Mouse (Mus musculus) thymus, postnatal 10 days (tissue): ENCODE measurements around the gene Susd6.

Source experiments
- DNase-seq, 2 experiments: peaks; one replicate each; pipeline ENCODE4 v3.0.0; 2021; ENCODE audit warnings: low spot score in 2 of 2

Susd6 gene

GRCm38 (mm10) chr12:80837614-80838013, 47.3 kb downstream of the Susd6 start:
- DNase-seq = no peak

GRCm38 (mm10) chr12:80838271-80838670, 48.0 kb downstream of the Susd6 start:
- DNase-seq = no peak

- DNase-seq = no peak
Measured at GRCm38 (mm10) chr12:80838787-80839186, 48.5 kb downstream of the Susd6 start.

- DNase-seq = no peak
Measured at GRCm38 (mm10) chr12:80839631-80840030, 49.3 kb downstream of the Susd6 start.

- DNase-seq = no peak
Measured at GRCm38 (mm10) chr12:80841618-80842017, 51.3 kb downstream of the Susd6 start.

- no peak for DNase-seq
Measured at GRCm38 (mm10) chr12:80842609-80843008, 52.3 kb downstream of the Susd6 start.

GRCm38 (mm10) chr12:80843236-80843635, 52.9 kb downstream of the Susd6 start:
- DNase-seq = no peak

- DNase-seq = no peak
Measured at GRCm38 (mm10) chr12:80843651-80844444, 53.5 kb downstream of the Susd6 start.

GRCm38 (mm10) chr12:80845901-80846300, 55.6 kb downstream of the Susd6 start:
- no peak for DNase-seq

GRCm38 (mm10) chr12:80846861-80847268, 56.6 kb downstream of the Susd6 start:
- DNase-seq = no peak

- no peak for DNase-seq
Measured at GRCm38 (mm10) chr12:80852001-80852400, 61.7 kb downstream of the Susd6 start.

GRCm38 (mm10) chr12:80853737-80854136, 63.4 kb downstream of the Susd6 start:
- no peak for DNase-seq

- no peak for DNase-seq
Measured at GRCm38 (mm10) chr12:80854671-80855070, 64.4 kb downstream of the Susd6 start.

GRCm38 (mm10) chr12:80855100-80855499, 64.8 kb downstream of the Susd6 start:
- no peak for DNase-seq

- DNase-seq = no peak
Measured at GRCm38 (mm10) chr12:80855581-80855980, 65.3 kb downstream of the Susd6 start.

GRCm38 (mm10) chr12:80857636-80858293, 67.5 kb downstream of the Susd6 start:
- no peak for DNase-seq

- DNase-seq = no peak
Measured at GRCm38 (mm10) chr12:80858307-80858706, 68.0 kb downstream of the Susd6 start.

- no peak for DNase-seq
Measured at GRCm38 (mm10) chr12:80861916-80862315, 71.6 kb downstream of the Susd6 start.

- no peak for DNase-seq
Measured at GRCm38 (mm10) chr12:80863370-80863769, 73.1 kb downstream of the Susd6 start.

GRCm38 (mm10) chr12:80865175-80865574, 74.9 kb downstream of the Susd6 start:
- DNase-seq = no peak

- DNase-seq = no peak
Measured at GRCm38 (mm10) chr12:80866023-80866422, 75.7 kb downstream of the Susd6 start.

GRCm38 (mm10) chr12:80867083-80867482, 76.8 kb downstream of the Susd6 start:
- DNase-seq = no peak

GRCm38 (mm10) chr12:80868401-80868800, 78.1 kb downstream of the Susd6 start:
- no peak for DNase-seq
